Mouse (Mus musculus) neural tube, embryonic 11.5 days (tissue): ENCODE data around the gene Lef1. TPM values are rescaled to one million over a fixed set of nuclear protein-coding genes. Genes with fewer than 3 reads are reported as not detected.
A peak's percentile ranks its signal among the peaks of the same experiment; 100 is the strongest.

Source experiments
- ATAC-seq: fragments of 200-750 bp; cut with Nextera tagmentation; 2 replicates; pipeline ENCODE4 v1.8.0; 2017; ENCODE audit warnings: moderate number of reproducible peaks, mild to moderate bottlenecking, moderate TSS enrichment, moderate library complexity; ENCODE audit not compliant: insufficient read depth, low FRiP score, low TSS enrichment
- DNase-seq: peaks from one replicate; pipeline ENCODE4 v3.0.0-alpha.2; 2015; ENCODE audit warnings: low spot score
- H3K27ac ChIP-seq: fragments of 300-500 bp; sonication (generic); 2 replicates; pipeline ENCODE4 v1.5.1; 2014; ENCODE audit warnings: low read depth, mild to moderate bottlenecking, low read length
- H3K27me3 ChIP-seq: fragments of 300-500 bp; sonication (generic); 2 replicates; pipeline ENCODE4 v1.6.1; 2014; ENCODE audit warnings: mild to moderate bottlenecking, low read length, mixed read lengths; ENCODE audit not compliant: control insufficient read depth, insufficient read depth
- H3K36me3 ChIP-seq: fragments of 300-500 bp; sonication (generic); 2 replicates; pipeline ENCODE4 v1.6.1; 2014; ENCODE audit warnings: mild to moderate bottlenecking, low read length, moderate library complexity, mixed read lengths; ENCODE audit not compliant: control insufficient read depth, insufficient read depth
- H3K4me1 ChIP-seq: fragments of 300-500 bp; sonication (generic); 2 replicates; pipeline ENCODE4 v1.6.1; 2014; ENCODE audit warnings: low read length, mixed read lengths; ENCODE audit not compliant: control insufficient read depth, insufficient read depth
- H3K4me2 ChIP-seq: fragments of 300-500 bp; sonication (generic); 2 replicates; pipeline ENCODE4 v1.6.1; 2014; ENCODE audit warnings: low read depth, mild to moderate bottlenecking, moderate library complexity
- H3K4me3 ChIP-seq: fragments of 300-500 bp; sonication (generic); 2 replicates; pipeline ENCODE4 v1.5.1; 2014; ENCODE audit warnings: low read depth, low read length
- H3K9ac ChIP-seq: fragments of 300-500 bp; sonication (generic); 2 replicates; pipeline ENCODE4 v1.6.1; 2014; ENCODE audit warnings: mild to moderate bottlenecking, low read length
- H3K9me3 ChIP-seq: fragments of 300-500 bp; sonication (generic); 2 replicates; pipeline ENCODE4 v1.6.1; 2016; ENCODE audit warnings: low read length; ENCODE audit not compliant: control insufficient read depth
- WGBS: fragments of 180-500 bp; shearing (Covaris S2); extraction: QIAGEN DNeasy Blood & Tissue Kit; methylation state at CpG from one replicate; pipeline ENCODE4 v1.1.7; 2014; 5-methylcytosine and 5-hydroxymethylcytosine counted together
- polyA plus RNA-seq: library from polyadenylated mRNA; unstranded; fragments of >200 nt; fragmentation: Nextera tagmentation; extraction: Ambion mirVana; gene quantifications from 2 replicates; pipeline ENCODE4 v1.2.1, GENCODE M21; 2014

Gene Lef1
- polyA plus RNA-seq, 1 experiment from 2014 or later = 24.7 TPM

DNA sequence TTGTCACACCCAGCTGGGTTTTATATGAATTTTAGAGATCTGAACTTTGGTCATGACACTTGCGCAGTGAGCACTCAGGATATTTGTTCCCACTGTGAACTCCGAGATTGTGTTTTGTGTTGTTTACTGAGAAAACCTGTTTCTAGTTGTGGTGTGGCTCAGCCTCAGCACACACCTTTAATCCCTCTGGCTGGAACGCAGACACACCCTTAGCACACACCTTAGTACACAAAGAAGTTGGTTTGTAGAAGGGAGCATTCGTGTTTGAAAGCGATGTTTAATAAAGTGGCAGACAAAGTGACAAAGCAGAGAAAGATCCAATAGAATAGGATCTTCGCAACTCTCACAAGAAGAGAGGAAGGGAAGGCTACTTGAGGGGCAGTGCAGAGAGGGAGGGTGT lies 150.1 kb downstream of the Lef1 start:
- DNase-seq (no peak), ATAC-seq (no peak)
- Histone ChIP-seq H3K27ac (no peak overlapping the region), H3K4me1 (no peaks in the 10 kb centered on the region; the same call in 1 of the 2 replicates), H3K4me3 (no peak overlapping the region), H3K36me3 (no peaks in the 10 kb centered on the region; the same call in 1 of the 2 replicates), H3K27me3 (no peaks in the 10 kb centered on the region), H3K4me2 (no peak overlapping the region), H3K9me3 (no peaks in the 10 kb centered on the region), H3K9ac (no peak overlapping the region)
- WGBS = 97% methylated on average over 6 of the region's 6 CpGs

DNA sequence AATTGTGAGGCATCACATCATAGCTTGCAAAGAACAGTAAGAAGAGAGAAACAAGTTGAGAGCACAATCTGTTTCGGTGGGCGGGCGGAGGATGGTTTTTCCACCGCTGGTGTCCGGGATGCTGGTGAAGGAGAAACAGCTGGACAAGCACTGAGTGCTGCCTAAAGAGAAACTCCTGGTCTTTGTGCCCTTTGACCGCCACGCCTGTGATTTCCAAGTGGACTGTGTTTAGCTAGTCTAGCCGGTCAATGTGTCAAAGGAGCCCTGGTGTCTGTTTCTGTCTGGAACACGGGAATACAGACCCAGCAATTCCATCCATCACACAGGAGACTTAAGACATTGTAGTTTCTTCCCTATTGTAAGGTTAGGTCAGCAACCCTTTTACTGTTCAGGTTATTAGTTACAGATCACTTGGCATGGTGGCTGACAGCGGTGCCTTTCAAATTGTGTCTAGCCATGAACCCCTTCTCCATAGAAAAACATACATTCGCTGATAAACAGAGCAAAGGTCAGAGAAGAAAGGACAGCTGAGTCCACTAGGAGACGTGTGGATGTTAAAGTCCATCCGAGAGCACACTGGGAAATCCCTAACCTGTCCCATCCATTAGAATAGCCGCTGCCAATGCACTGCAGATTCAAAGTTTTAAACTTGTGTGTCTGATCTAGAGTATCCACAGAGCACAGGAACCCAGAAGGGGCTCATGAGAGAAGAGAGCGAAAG lies 153.7 kb downstream of the Lef1 start:
- H3K9ac ChIP-seq = no peak overlapping the region
- H3K4me2 ChIP-seq = no peak overlapping the region
- H3K4me1 ChIP-seq = no peaks in the 10 kb centered on the region; the same call in 1 of the 2 replicates
- H3K36me3 ChIP-seq = no peaks in the 10 kb centered on the region
- H3K4me3 ChIP-seq = no peak overlapping the region
- H3K27ac ChIP-seq = no peak overlapping the region
- H3K9me3 ChIP-seq = no peaks in the 10 kb centered on the region
- ATAC-seq = no peak
- no peak for DNase-seq
- no peaks in the 10 kb centered on the region for H3K27me3 ChIP-seq
- 43% methylated on average over 15 of the region's 15 CpGs for WGBS

DNA sequence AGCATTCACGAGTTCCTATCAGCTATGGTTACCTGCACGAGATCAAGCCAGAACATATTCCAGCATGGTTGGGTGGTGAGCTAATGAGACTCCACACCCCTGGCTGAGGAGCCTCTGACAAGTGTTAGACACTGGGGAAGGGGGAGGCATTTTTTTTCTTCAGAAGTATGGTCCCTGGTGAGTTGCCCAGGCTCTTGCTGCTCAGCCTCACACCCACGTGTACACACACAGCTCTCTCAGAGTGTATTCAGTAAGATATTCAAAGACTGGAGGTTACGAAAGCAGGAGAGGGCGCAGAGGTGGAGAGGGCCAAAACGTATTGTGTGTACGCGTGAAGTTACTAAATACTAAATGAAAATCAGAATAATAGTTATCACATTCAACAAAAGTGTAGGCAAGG lies 155.2 kb downstream of the Lef1 start:
- H3K9ac ChIP-seq = no peak overlapping the region
- no peak for DNase-seq
- WGBS = 90% methylated on average over 8 of the region's 8 CpGs
- no peak overlapping the region for H3K4me3 ChIP-seq
- no peak overlapping the region for H3K27ac ChIP-seq
- H3K27me3 ChIP-seq = no peaks in the 10 kb centered on the region
- no peaks in the 10 kb centered on the region for H3K36me3 ChIP-seq
- no peaks in the 10 kb centered on the region for H3K9me3 ChIP-seq
- H3K4me2 ChIP-seq = no peak overlapping the region
- no peaks in the 10 kb centered on the region; the same call in 1 of the 2 replicates for H3K4me1 ChIP-seq
- ATAC-seq = no peak

DNA sequence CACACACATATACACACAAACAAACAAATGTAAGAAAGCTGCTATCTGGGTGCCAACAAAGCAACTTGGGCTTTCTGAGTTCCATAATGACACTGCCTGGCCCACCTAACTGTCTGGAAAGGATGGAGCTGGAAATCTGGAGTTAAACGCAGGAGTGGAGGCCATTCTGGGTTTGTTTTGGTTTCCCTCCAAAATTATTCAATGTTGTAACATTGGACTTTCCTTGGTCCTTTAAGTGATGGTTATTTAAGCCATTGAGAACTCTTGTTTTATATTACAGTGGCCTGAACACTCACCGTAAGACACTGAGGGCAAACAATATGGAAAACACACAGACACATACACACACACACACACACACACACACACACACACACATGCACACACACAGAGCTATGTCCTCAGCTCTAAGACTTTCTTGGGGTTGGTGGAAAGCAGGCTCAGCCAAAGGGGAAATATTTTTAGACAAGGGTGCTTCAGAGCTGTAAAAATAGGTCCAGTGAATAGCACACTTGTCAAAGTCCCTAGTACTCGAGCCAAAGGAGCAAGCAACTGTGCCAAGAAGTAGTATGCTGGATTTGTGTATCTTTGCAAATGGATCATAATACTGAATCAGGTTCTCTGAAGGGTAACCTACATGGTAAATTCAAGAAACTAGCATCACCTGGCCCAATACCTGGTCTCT lies 156.2 kb downstream of the Lef1 start:
- 92% methylated on average over 3 of the region's 3 CpGs for WGBS
- no peak overlapping the region for H3K9ac ChIP-seq

DNA sequence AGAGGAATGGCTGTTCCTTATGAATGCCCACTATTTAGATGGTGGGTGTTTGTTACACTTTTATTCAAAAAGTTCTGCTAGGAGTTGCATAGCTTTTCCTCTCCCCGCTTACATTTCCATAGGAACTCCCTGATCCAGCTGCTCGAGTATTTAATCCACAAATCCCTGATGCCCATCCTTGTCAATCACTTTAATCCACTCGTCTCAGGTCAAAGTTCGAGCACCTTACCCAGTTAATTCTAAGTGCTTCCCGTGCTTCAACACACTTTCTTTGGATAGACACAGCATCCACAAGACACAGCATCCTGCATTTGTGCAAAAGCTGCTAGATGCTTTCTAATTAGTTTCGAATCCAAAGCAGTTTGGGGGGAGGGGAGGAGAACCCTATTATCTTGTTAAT lies 160.1 kb downstream of the Lef1 start:
- ATAC-seq (no peak), DNase-seq (no peak)
- Histone ChIP-seq H3K36me3 (no peaks in the 10 kb centered on the region), H3K9ac (no peak overlapping the region), H3K27me3 (no peaks in the 10 kb centered on the region), H3K9me3 (no peaks in the 10 kb centered on the region), H3K4me3 (no peak overlapping the region), H3K27ac (no peak overlapping the region), H3K4me1 (peaks cover 4% of the 10 kb centered on the region; the same call in 1 of the 2 replicates), H3K4me2 (no peak overlapping the region)
- 66% methylated on average over 6 of the region's 6 CpGs for WGBS

More for the DNA sequence above, 156.2 kb downstream of the Lef1 start:
- Histone ChIP-seq H3K4me2 (no peak overlapping the region), H3K36me3 (no peaks in the 10 kb centered on the region), H3K9me3 (no peaks in the 10 kb centered on the region), H3K4me1 (no peaks in the 10 kb centered on the region; the same call in 1 of the 2 replicates), H3K27ac (no peak overlapping the region), H3K27me3 (no peaks in the 10 kb centered on the region), H3K4me3 (no peak overlapping the region)
- no peak for ATAC-seq
- no peak for DNase-seq

DNA sequence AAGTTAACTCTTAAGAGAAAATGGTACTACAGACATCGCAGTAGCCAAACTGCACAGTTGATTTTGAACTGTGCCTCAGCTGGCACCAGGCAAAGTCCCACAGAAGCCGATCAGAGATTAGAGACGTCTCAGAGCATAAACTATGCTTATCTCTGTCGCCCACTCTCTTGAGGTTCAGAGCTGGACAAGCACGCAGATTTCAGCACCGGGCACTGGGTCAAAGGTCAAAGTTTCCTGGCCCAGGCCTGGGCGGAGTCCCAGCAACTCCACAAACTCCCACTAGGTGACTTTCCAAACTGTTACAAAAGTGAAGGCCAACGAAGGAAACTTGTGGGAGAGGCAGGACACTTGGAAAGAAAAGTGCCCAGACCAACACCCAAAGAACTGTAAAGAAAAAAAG lies 160.9 kb downstream of the Lef1 start:
- Histone ChIP-seq H3K9ac (no peak overlapping the region; the same call in 1 of the 2 replicates), H3K4me1 (peaks cover 4% of the 10 kb centered on the region; the same call in 1 of the 2 replicates), H3K27ac (no peak overlapping the region), H3K9me3 (no peaks in the 10 kb centered on the region), H3K27me3 (no peaks in the 10 kb centered on the region), H3K36me3 (no peaks in the 10 kb centered on the region), H3K4me3 (peak overlapping the region; percentile 63), H3K4me2 (peak overlapping the region; percentile 58)
- ATAC-seq = no peak
- DNase-seq = peak; percentile 56
- 13% methylated on average over 8 of the region's 8 CpGs for WGBS

DNA sequence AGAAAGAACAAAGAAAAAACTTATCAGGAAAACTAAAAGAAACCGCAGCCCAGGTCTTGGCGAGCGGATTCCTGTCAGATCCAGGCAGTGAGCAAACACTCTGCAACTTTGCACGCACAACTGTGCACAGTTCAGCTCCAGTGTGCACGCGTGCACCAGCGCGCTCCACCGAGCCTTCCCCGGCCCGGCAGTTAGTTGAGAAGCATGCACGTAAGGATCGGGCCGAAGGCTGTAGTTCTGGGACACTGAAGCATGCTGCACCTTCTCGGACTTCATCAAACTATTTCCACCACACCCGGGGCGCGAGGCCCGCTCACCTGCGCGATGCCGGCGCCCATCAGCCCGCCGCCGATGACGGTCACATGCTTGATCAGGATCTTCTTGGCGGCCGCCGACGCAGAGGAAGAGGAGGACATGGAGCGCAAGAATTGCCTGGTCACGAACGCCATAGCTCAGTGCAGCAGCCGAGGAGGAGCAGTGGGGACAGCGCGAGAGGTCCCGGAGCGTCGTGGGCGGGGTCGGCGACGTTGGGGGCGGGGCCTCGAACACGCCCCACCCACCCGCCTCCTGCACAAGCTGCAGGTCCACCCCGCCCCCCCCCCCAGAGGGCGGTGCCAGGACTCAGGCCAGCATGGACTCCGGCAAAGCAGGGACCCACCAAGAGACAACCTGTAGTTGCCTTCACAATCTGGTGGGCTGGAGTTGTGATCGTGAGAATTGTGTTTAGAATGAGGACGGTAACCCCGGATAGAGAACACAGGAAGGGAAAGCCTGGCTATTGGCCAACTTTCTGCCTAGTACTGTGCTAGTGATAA lies 161.5 kb downstream of the Lef1 start, which contains the start of gene Hadh:
Hadh (minus strand) TSS at position 543 of the 815 bp plus-strand sequence.
- Histone ChIP-seq H3K27ac (no peak within 1 kb of the TSS), H3K4me1 (peaks cover 4% of the 10 kb centered on the region; the same call in 1 of the 2 replicates), H3K4me2 (peak within 1 kb of the TSS; percentile 58), H3K27me3 (no peaks in the 10 kb centered on the region), H3K36me3 (no peaks in the 10 kb centered on the region), H3K9ac (peak within 1 kb of the TSS; percentile 66), H3K4me3 (peak within 1 kb of the TSS; percentile 63), H3K9me3 (no peaks in the 10 kb centered on the region)
- DNase-seq = peak; percentile 93
- peak; percentile 93 for ATAC-seq
- WGBS = under 1% methylated on average over 46 of the region's 54 CpGs

DNA sequence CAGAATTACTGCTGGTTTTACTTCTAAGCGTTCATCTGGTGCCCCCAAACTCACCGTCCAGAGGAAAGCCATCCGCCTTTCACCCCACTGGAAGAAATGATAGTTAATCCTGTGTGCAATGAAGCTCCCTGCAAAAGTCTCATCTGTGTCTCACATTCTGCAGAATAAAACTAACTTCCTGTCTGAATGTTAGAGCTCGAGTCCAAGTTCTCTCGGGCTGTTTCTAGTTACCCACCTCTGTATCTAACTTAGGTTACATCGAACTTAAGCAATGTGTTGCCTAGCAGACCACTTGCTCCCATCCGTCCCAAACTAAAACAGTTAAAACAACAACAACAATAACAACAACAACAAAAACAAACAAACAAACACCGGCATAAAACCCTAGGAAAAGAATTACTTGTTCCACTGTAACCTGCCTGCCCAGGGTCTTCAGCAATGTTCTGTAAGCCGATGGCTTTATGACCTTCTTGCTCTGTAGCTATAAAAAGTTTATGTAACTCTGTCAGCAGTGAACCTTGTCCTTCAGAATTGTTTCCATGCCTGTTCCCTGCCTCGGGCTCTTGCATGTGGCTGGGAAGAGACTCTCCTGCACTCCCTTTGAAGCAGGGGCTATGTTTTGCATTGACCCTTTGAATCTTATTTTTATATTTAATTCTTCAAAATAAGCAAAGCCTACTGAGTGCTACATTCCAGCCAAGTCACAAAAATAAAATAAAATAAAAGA lies 162.3 kb downstream of the Lef1 start:
- Histone ChIP-seq H3K9ac (no peak overlapping the region; the same call in 1 of the 2 replicates), H3K9me3 (no peaks in the 10 kb centered on the region), H3K4me3 (peak overlapping the region; percentile 63), H3K27me3 (no peaks in the 10 kb centered on the region), H3K36me3 (no peaks in the 10 kb centered on the region), H3K4me2 (peak overlapping the region; percentile 58), H3K4me1 (peaks cover 4% of the 10 kb centered on the region; the same call in 1 of the 2 replicates), H3K27ac (no peak overlapping the region)
- DNase-seq (no peak), ATAC-seq (0 out of 2 replicates have a peak, but pooled peaks have one; percentile 0)
- WGBS = 57% methylated on average over 10 of the region's 10 CpGs
